ENCODE assay signal across 8 mouse cellular contexts in genomic region chr8:105714139-105714538, GRCm38 (mm10). TPM values are rescaled to one million over a fixed set of nuclear protein-coding genes. Genes with fewer than 3 reads are reported as not detected.
DNase-seq lines count a peak whose midpoint lies in the region; ATAC-seq and TF ChIP-seq lines count a peak whose summit lies in the region.

No protein-coding gene starts in this region.

- H3K4me1 ChIP-seq in E14TG2a.4 (replicated peaks; ENCODE audit: low read depth, low read length), result peaks cover 48% of the 10 kb centered on the region
- H3K4me1 ChIP-seq in embryonic facial prominence, embryonic 13.5 days, result no peaks in the 10 kb centered on the region
- no peaks in the 10 kb centered on the region for H3K4me1 ChIP-seq in heart, embryonic 12.5 days (replicated peaks)
- H3K4me1 ChIP-seq in lung, adult 2 months (ENCODE audit: control insufficient read depth, insufficient read depth, low read length), result 0 out of 2 replicates have a peak, but pooled peaks cover 2% of the 10 kb centered on the region

- 0 out of 2 replicates have a peak, but pooled peaks have one; percentile 27 for ATAC-seq in embryonic facial prominence, embryonic 13.5 days (ENCODE audit: insufficient number of reproducible peaks, insufficient read depth, low FRiP score, low TSS enrichment, low read depth)
- peak; percentile 44; the same call in 1 of the 2 replicates for ATAC-seq in heart, embryonic 12.5 days (ENCODE audit: insufficient number of reproducible peaks, low FRiP score)

- no peak overlapping the region for H3K9ac ChIP-seq in embryonic facial prominence, embryonic 13.5 days
- H3K9ac ChIP-seq in heart, embryonic 12.5 days, result no peak overlapping the region

- 8% methylated on average over 3 of the region's 3 CpGs for WGBS in embryonic facial prominence, embryonic 13.5 days
- 8% methylated on average over 3 of the region's 3 CpGs for WGBS in heart, embryonic 12.5 days
- 2% methylated on average over 3 of the region's 3 CpGs for WGBS in lung, adult 2 months

- no peaks in the 10 kb centered on the region for H3K9me3 ChIP-seq in E14TG2a.4 (ENCODE audit: low read length)
- H3K9me3 ChIP-seq in embryonic facial prominence, embryonic 13.5 days, result no peaks in the 10 kb centered on the region
- H3K9me3 ChIP-seq in heart, embryonic 12.5 days (replicated peaks), result no peaks in the 10 kb centered on the region

- H3K27me3 ChIP-seq in E14TG2a.4 (ENCODE audit: insufficient read depth, low read length), result no peaks in the 10 kb centered on the region
- no peaks in the 10 kb centered on the region for H3K27me3 ChIP-seq in embryonic facial prominence, embryonic 13.5 days
- H3K27me3 ChIP-seq in heart, embryonic 12.5 days (replicated peaks), result no peaks in the 10 kb centered on the region

- peak; percentile 91 for DNase-seq in adrenal gland, postnatal 36 days
- DNase-seq in kidney, postnatal 25 days, result peak; percentile 86 to 96
- DNase-seq in lung, adult 2 months, result peak; percentile 87
- peak; percentile 79 for DNase-seq in ovary, postnatal 36 days (ENCODE audit: low spot score)
- DNase-seq in thymus, postnatal 14 days, result peak; percentile 92

- H3K27ac ChIP-seq in embryonic facial prominence, embryonic 13.5 days, result no peak overlapping the region
- H3K27ac ChIP-seq in heart, embryonic 12.5 days (ENCODE audit: poor library complexity, severe bottlenecking), result no peak overlapping the region

- H3K4me3 ChIP-seq in E14TG2a.4 (replicated peaks; ENCODE audit: low read length), result no peak overlapping the region
- H3K4me3 ChIP-seq in embryonic facial prominence, embryonic 13.5 days, result no peak overlapping the region
- no peak overlapping the region for H3K4me3 ChIP-seq in heart, embryonic 12.5 days
- H3K4me3 ChIP-seq in lung, adult 2 months (replicated peaks; ENCODE audit: extremely low read depth, low read depth, low read length), result no peak overlapping the region

- no peak for TF ChIP-seq POLR2A in lung, adult 2 months (IDR thresholded peaks at IDR 0.05; ENCODE audit: borderline replicate concordance, extremely low read depth, low read depth, low read length)

- peak; percentile 77 for TF ChIP-seq CTCF in E14TG2a.4 (conservative IDR thresholded peaks at IDR 0.05; ENCODE audit: low read length)
- peak; percentile 87 for TF ChIP-seq CTCF in lung, adult 2 months (IDR thresholded peaks at IDR 0.05; ENCODE audit: insufficient read depth, low read length)

- no peak overlapping the region for H3K4me2 ChIP-seq in embryonic facial prominence, embryonic 13.5 days
- H3K4me2 ChIP-seq in heart, embryonic 12.5 days, result no peak overlapping the region

- H3K36me3 ChIP-seq in E14TG2a.4 (ENCODE audit: insufficient read depth, low read length), result no peaks in the 10 kb centered on the region
- H3K36me3 ChIP-seq in embryonic facial prominence, embryonic 13.5 days, result peaks cover 13% of the 10 kb centered on the region
- peaks cover 6% of the 10 kb centered on the region for H3K36me3 ChIP-seq in heart, embryonic 12.5 days

RNA-seq across cellular contexts. Expression of gene Enkd1, which starts 6.1 kb away (rescaled TPM):
- total RNA-seq in adrenal gland, postnatal 36 days (2021), result 1 to 10 TPM; 4.5 to 4.9 TPM
- 28.6 and 34.5 TPM in 2 replicates for polyA plus RNA-seq in embryonic facial prominence, embryonic 13.5 days (2015; fragmentation: Nextera tagmentation; extraction: Ambion mirVana)
- 13.5 and 14.5 TPM in 2 replicates for polyA plus RNA-seq in heart, embryonic 12.5 days (2016; fragmentation: Nextera tagmentation; extraction: Ambion mirVana)
- 9.6 and 9.9 TPM in 2 replicates for polyA plus RNA-seq in lung, adult 2 months (2012; rRNA removed)

RNA-seq across cellular contexts. Expression of gene 4933405L10Rik, which starts 6.7 kb away (rescaled TPM):
- total RNA-seq in adrenal gland, postnatal 36 days (2021), result not detected
- 0.25 and 0.36 TPM in 2 replicates for polyA plus RNA-seq in embryonic facial prominence, embryonic 13.5 days (2015; fragmentation: Nextera tagmentation; extraction: Ambion mirVana)
- polyA plus RNA-seq in heart, embryonic 12.5 days (2016; fragmentation: Nextera tagmentation; extraction: Ambion mirVana), result not detected in 2 replicates
- not detected in 2 replicates for polyA plus RNA-seq in lung, adult 2 months (2012; rRNA removed)

RNA-seq across cellular contexts. Expression of gene Pard6a, which starts 13.2 kb away (rescaled TPM):
- 10 to 100 TPM; 10.7 to 14.0 TPM for total RNA-seq in adrenal gland, postnatal 36 days (2021)
- polyA plus RNA-seq in embryonic facial prominence, embryonic 13.5 days (2015; fragmentation: Nextera tagmentation; extraction: Ambion mirVana), result 18.9 and 21.5 TPM in 2 replicates
- polyA plus RNA-seq in heart, embryonic 12.5 days (2016; fragmentation: Nextera tagmentation; extraction: Ambion mirVana), result 14.0 and 14.5 TPM in 2 replicates
- polyA plus RNA-seq in lung, adult 2 months (2012; rRNA removed), result 14.1 and 14.5 TPM in 2 replicates

RNA-seq across cellular contexts. Expression of gene Acd, which starts 13.2 kb away (rescaled TPM):
- 10 to 100 TPM; 24.9 to 26.3 TPM for total RNA-seq in adrenal gland, postnatal 36 days (2021)
- polyA plus RNA-seq in embryonic facial prominence, embryonic 13.5 days (2015; fragmentation: Nextera tagmentation; extraction: Ambion mirVana), result 72.3 and 84.3 TPM in 2 replicates
- 37.6 and 38.1 TPM in 2 replicates for polyA plus RNA-seq in heart, embryonic 12.5 days (2016; fragmentation: Nextera tagmentation; extraction: Ambion mirVana)
- 33.8 and 37.8 TPM in 2 replicates for polyA plus RNA-seq in lung, adult 2 months (2012; rRNA removed)

RNA-seq across cellular contexts. Expression of gene Carmil2, which starts 28.1 kb away (rescaled TPM):
- total RNA-seq in adrenal gland, postnatal 36 days (2021), result 1 to 10 TPM; 1.2 to 1.4 TPM
- 0.61 and 0.84 TPM in 2 replicates for polyA plus RNA-seq in embryonic facial prominence, embryonic 13.5 days (2015; fragmentation: Nextera tagmentation; extraction: Ambion mirVana)
- 0.45 and 0.54 TPM in 2 replicates for polyA plus RNA-seq in heart, embryonic 12.5 days (2016; fragmentation: Nextera tagmentation; extraction: Ambion mirVana)
- polyA plus RNA-seq in lung, adult 2 months (2012; rRNA removed), result 3.8 and 4.9 TPM in 2 replicates
